Mouse (Mus musculus) midbrain, embryonic 14.5 days (tissue): Measurements from ENCODE around the gene Itga6. TPM values are rescaled to one million over a fixed set of nuclear protein-coding genes. Genes with fewer than 3 reads are reported as not detected.

Source experiments
- ATAC-seq: fragments of 200-750 bp; cut with Nextera tagmentation; 2 replicates; pipeline ENCODE4 v1.8.0; 2017; ENCODE audit warnings: moderate number of reproducible peaks, moderate library complexity; ENCODE audit not compliant: low FRiP score, low TSS enrichment
- DNase-seq: peaks from one replicate; pipeline ENCODE4 v3.0.0-alpha.2; 2015
- H3K27ac ChIP-seq: fragments of 300-500 bp; sonication (generic); replicated peaks from 2 replicates; pipeline ENCODE4 v1.5.1; 2014; ENCODE audit warnings: mild to moderate bottlenecking, low read depth, low read length, moderate library complexity
- H3K27me3 ChIP-seq: fragments of 300-500 bp; sonication (generic); 2 replicates; pipeline ENCODE4 v1.6.1; 2014; ENCODE audit warnings: low read length, control low read depth, mixed read lengths; ENCODE audit not compliant: control insufficient read depth, insufficient read depth
- H3K36me3 ChIP-seq: fragments of 300-500 bp; sonication (generic); 2 replicates; pipeline ENCODE4 v1.6.1; 2014; ENCODE audit warnings: low read length, control low read depth; ENCODE audit not compliant: control insufficient read depth, insufficient read depth
- H3K4me1 ChIP-seq: fragments of 300-500 bp; sonication (generic); 2 replicates; pipeline ENCODE4 v1.6.1; 2014; ENCODE audit warnings: mild to moderate bottlenecking, antibody characterized with exemption, low read length, control low read depth; ENCODE audit not compliant: control insufficient read depth, insufficient read depth
- H3K4me2 ChIP-seq: fragments of 300-500 bp; sonication (generic); 2 replicates; pipeline ENCODE4 v1.6.1; 2014; ENCODE audit warnings: mild to moderate bottlenecking, low read length, moderate library complexity
- H3K4me3 ChIP-seq: fragments of 300-500 bp; sonication (generic); replicated peaks from 2 replicates; pipeline ENCODE4 v1.5.1; 2014; ENCODE audit warnings: low read depth, low read length
- H3K9ac ChIP-seq: fragments of 300-500 bp; sonication (generic); replicated peaks from 2 replicates; pipeline ENCODE4 v1.6.1; 2014; ENCODE audit warnings: mild to moderate bottlenecking, low read length, moderate library complexity
- H3K9me3 ChIP-seq: fragments of 300-500 bp; sonication (generic); 2 replicates; pipeline ENCODE4 v1.6.1; 2016; ENCODE audit warnings: low read length, control low read depth, mixed read lengths; ENCODE audit not compliant: control insufficient read depth
- WGBS: fragments of 180-500 bp; shearing (Covaris S2); extraction: QIAGEN DNeasy Blood & Tissue Kit; methylation state at CpG from one replicate; pipeline ENCODE4 v1.1.7; 2014; 5-methylcytosine and 5-hydroxymethylcytosine counted together
- polyA plus RNA-seq: library from polyadenylated mRNA; unstranded; fragments of >200 nt; fragmentation: Nextera tagmentation; extraction: Ambion mirVana; gene quantifications from 2 replicates; pipeline ENCODE4 v1.2.1, GENCODE M21; 2014

Gene Itga6
- polyA plus RNA-seq, 1 experiment from 2014 or later, result 21.6 TPM

- Histone ChIP-seq H3K27me3 (no peaks in the 10 kb centered on the region), H3K27ac (no peak overlapping the region), H3K4me1 (no peaks in the 10 kb centered on the region), H3K36me3 (no peaks in the 10 kb centered on the region), H3K4me2 (no peak overlapping the region), H3K9me3 (no peaks in the 10 kb centered on the region), H3K9ac (no peak overlapping the region), H3K4me3 (no peak overlapping the region)
- DNase-seq (no peak), ATAC-seq (no peak)
- WGBS, result 92% methylated on average over 7 of the region's 7 CpGs
Measured at GRCm38 (mm10) chr2:71726883-71727676, 18.3 kb upstream of the Itga6 start.

GRCm38 (mm10) chr2:71728341-71728740 lies 17.1 kb upstream of the Itga6 start:
- Histone ChIP-seq H3K27ac (no peak overlapping the region), H3K4me3 (no peak overlapping the region), H3K9me3 (no peaks in the 10 kb centered on the region), H3K36me3 (no peaks in the 10 kb centered on the region), H3K4me2 (no peak overlapping the region), H3K27me3 (no peaks in the 10 kb centered on the region), H3K4me1 (no peaks in the 10 kb centered on the region), H3K9ac (no peak overlapping the region)
- ATAC-seq, result no peak
- WGBS, result 87% methylated on average over 7 of the region's 7 CpGs
- DNase-seq, result no peak

GRCm38 (mm10) chr2:71728796-71729195 lies 16.6 kb upstream of the Itga6 start:
- no peaks in the 10 kb centered on the region for H3K27me3 ChIP-seq
- no peak overlapping the region for H3K4me2 ChIP-seq
- WGBS, result 70% methylated on average over 5 of the region's 5 CpGs

GRCm38 (mm10) chr2:71730623-71731612 lies 14.5 kb upstream of the Itga6 start:
- H3K36me3 ChIP-seq, result no peaks in the 10 kb centered on the region
- no peak overlapping the region for H3K4me2 ChIP-seq
- H3K27me3 ChIP-seq, result no peaks in the 10 kb centered on the region
- H3K4me3 ChIP-seq, result no peak overlapping the region
- H3K9ac ChIP-seq, result no peak overlapping the region
- H3K9me3 ChIP-seq, result no peaks in the 10 kb centered on the region
- no peaks in the 10 kb centered on the region for H3K4me1 ChIP-seq
- no peak for ATAC-seq
- 91% methylated on average over 20 of the region's 20 CpGs for WGBS
- no peak overlapping the region for H3K27ac ChIP-seq
- DNase-seq, result no peak

More at GRCm38 (mm10) chr2:71728796-71729195, 16.6 kb upstream of the Itga6 start:
- no peak overlapping the region for H3K27ac ChIP-seq
- no peaks in the 10 kb centered on the region for H3K9me3 ChIP-seq
- no peak overlapping the region for H3K4me3 ChIP-seq
- no peaks in the 10 kb centered on the region for H3K4me1 ChIP-seq
- DNase-seq, result no peak
- H3K36me3 ChIP-seq, result no peaks in the 10 kb centered on the region
- ATAC-seq, result no peak
- H3K9ac ChIP-seq, result no peak overlapping the region

- WGBS, result 88% methylated on average over 9 of the region's 9 CpGs
- H3K4me1 ChIP-seq, result peaks cover 3% of the 10 kb centered on the region; the same call in 1 of the 2 replicates
- no peak overlapping the region for H3K4me3 ChIP-seq
- H3K9me3 ChIP-seq, result no peaks in the 10 kb centered on the region
- DNase-seq, result no peak
- no peak for ATAC-seq
- H3K27ac ChIP-seq, result no peak overlapping the region
- H3K4me2 ChIP-seq, result no peak overlapping the region
- H3K36me3 ChIP-seq, result no peaks in the 10 kb centered on the region
- H3K9ac ChIP-seq, result no peak overlapping the region
- H3K27me3 ChIP-seq, result no peaks in the 10 kb centered on the region
Measured at GRCm38 (mm10) chr2:71734792-71735392, 10.5 kb upstream of the Itga6 start.

GRCm38 (mm10) chr2:71735541-71736159 lies 9.8 kb upstream of the Itga6 start:
- 94% methylated on average over 17 of the region's 17 CpGs for WGBS

GRCm38 (mm10) chr2:71736213-71736612 lies 9.2 kb upstream of the Itga6 start:
- no peaks in the 10 kb centered on the region for H3K9me3 ChIP-seq
- 0 out of 2 replicates have a peak, but pooled peaks cover 3% of the 10 kb centered on the region for H3K27me3 ChIP-seq
- 93% methylated on average over 2 of the region's 2 CpGs for WGBS
- no peak overlapping the region for H3K4me3 ChIP-seq
- no peak overlapping the region for H3K27ac ChIP-seq
- H3K4me2 ChIP-seq, result no peak overlapping the region
- no peaks in the 10 kb centered on the region for H3K36me3 ChIP-seq
- DNase-seq, result no peak
- H3K4me1 ChIP-seq, result peaks cover 3% of the 10 kb centered on the region; the same call in 1 of the 2 replicates
- ATAC-seq, result no peak
- H3K9ac ChIP-seq, result no peak overlapping the region

More at GRCm38 (mm10) chr2:71735541-71736159, 9.8 kb upstream of the Itga6 start:
- no peak overlapping the region for H3K4me2 ChIP-seq
- DNase-seq, result no peak
- H3K27me3 ChIP-seq, result 0 out of 2 replicates have a peak, but pooled peaks cover 3% of the 10 kb centered on the region
- H3K9me3 ChIP-seq, result no peaks in the 10 kb centered on the region
- H3K4me1 ChIP-seq, result peaks cover 3% of the 10 kb centered on the region; the same call in 1 of the 2 replicates
- H3K4me3 ChIP-seq, result no peak overlapping the region
- H3K27ac ChIP-seq, result no peak overlapping the region
- no peak overlapping the region for H3K9ac ChIP-seq
- no peaks in the 10 kb centered on the region for H3K36me3 ChIP-seq
- no peak for ATAC-seq
